Mouse (Mus musculus): ENCODE measurements around the gene Hoxc10.

Gene Hoxc10

GRCm38 (mm10) chr15:102967511-102968397, 1.2 kb downstream of the Hoxc10 start:
- no peak for DNase-seq (ENCODE audit: low read depth)

GRCm38 (mm10) chr15:102969296-102969695, 2.7 kb downstream of the Hoxc10 start:
- no peak for DNase-seq (ENCODE audit: low read depth)

- no peak for DNase-seq (ENCODE audit: low read depth)
These were observed 4.1 kb downstream of the Hoxc10 start for GRCm38 (mm10) chr15:102970740-102971139.

- no peak for DNase-seq (ENCODE audit: low read depth)
These were observed 5.7 kb downstream of the Hoxc10 start for GRCm38 (mm10) chr15:102972254-102972653.

- no peak for DNase-seq (ENCODE audit: low read depth)
These were observed 6.2 kb downstream of the Hoxc10 start for GRCm38 (mm10) chr15:102972753-102973152.

- no peak for DNase-seq (ENCODE audit: low read depth)
These were observed 8.4 kb downstream of the Hoxc10 start for GRCm38 (mm10) chr15:102975034-102975433.

GRCm38 (mm10) chr15:102975688-102976111, 9.1 kb downstream of the Hoxc10 start:
- no peak for DNase-seq (ENCODE audit: low read depth)

GRCm38 (mm10) chr15:102976171-102976570, 9.6 kb downstream of the Hoxc10 start, which contains the start of gene Hoxc9:
TSS of gene Hoxc9 (plus strand) at chr15:102976439.
- no peak for DNase-seq (ENCODE audit: low read depth)

- no peak for DNase-seq (ENCODE audit: low read depth)
These were observed 10.2 kb downstream of the Hoxc10 start for GRCm38 (mm10) chr15:102976631-102977422.

GRCm38 (mm10) chr15:102977423-102977974, 10.9 kb downstream of the Hoxc10 start:
- no peak for DNase-seq (ENCODE audit: low read depth)

- DNase-seq (ENCODE audit: low read depth) = no peak
These were observed 12.3 kb downstream of the Hoxc10 start for GRCm38 (mm10) chr15:102978615-102979515.

- DNase-seq (ENCODE audit: low read depth) = no peak
These were observed 13.3 kb downstream of the Hoxc10 start for GRCm38 (mm10) chr15:102979936-102980335.

GRCm38 (mm10) chr15:102980352-102980751, 13.8 kb downstream of the Hoxc10 start:
- DNase-seq (ENCODE audit: low read depth) = no peak

GRCm38 (mm10) chr15:102980912-102981311, 14.3 kb downstream of the Hoxc10 start:
- DNase-seq (ENCODE audit: low read depth) = no peak

GRCm38 (mm10) chr15:102981379-102982288, 15.0 kb downstream of the Hoxc10 start:
- DNase-seq (ENCODE audit: low read depth) = no peak

GRCm38 (mm10) chr15:102983716-102984115, 17.1 kb downstream of the Hoxc10 start:
- DNase-seq (ENCODE audit: low read depth) = no peak

- DNase-seq (ENCODE audit: low read depth) = no peak
These were observed 17.9 kb downstream of the Hoxc10 start for GRCm38 (mm10) chr15:102984521-102984920.

GRCm38 (mm10) chr15:102984925-102985324, 18.3 kb downstream of the Hoxc10 start:
- no peak for DNase-seq (ENCODE audit: low read depth)

GRCm38 (mm10) chr15:102987124-102987833, 20.7 kb downstream of the Hoxc10 start:
- peak; percentile 65 for DNase-seq (ENCODE audit: low read depth)

GRCm38 (mm10) chr15:102988078-102988477, 21.5 kb downstream of the Hoxc10 start:
- DNase-seq (ENCODE audit: low read depth) = no peak
